ENCODE assay signal across 8 mouse cellular contexts in the genomic region with DNA sequence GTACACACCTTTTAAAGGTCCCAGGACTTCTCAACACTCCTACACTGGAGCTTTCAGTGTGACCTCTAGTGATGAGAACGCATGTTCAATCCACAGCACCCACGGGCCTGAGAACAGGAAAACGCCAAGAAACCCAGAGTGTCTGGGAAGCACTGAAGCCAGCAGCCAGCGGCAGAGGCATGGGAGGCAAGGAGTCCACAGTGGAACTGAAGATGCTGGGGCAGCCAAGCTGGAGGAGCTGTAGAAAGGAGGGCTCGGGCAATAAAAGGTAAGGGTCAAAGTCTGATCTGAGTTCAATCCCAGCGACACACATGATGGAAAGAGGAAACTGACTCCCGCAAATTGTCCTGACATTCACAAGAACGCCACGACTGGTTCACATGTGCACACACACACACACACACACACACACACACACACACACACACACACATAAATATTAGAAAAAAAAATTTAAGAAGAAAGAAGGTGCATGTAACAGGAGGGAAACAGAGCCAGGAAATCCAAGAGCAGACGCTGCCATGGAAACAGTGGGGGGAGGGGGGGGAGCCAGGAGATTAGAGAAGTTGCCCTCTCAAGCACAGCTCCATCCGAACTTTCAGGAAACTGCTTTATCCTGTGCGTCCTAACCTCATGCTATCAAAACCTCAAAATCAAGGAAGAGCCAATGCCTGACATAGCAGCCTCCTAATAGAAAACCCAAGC. TPM values are rescaled to one million over a fixed set of nuclear protein-coding genes. Genes with fewer than 3 reads are reported as not detected.
DNase-seq lines count a peak whose midpoint lies in the region; ATAC-seq and TF ChIP-seq lines count a peak whose summit lies in the region.

No protein-coding gene starts in this region.

- peak overlapping the region; percentile 21; the same call in 1 of the 2 replicates for H3K9ac ChIP-seq in forebrain, embryonic 14.5 days (ENCODE audit: low read length)
- no peak overlapping the region; the same call in 1 of the 2 replicates for H3K9ac ChIP-seq in intestine, postnatal 0 days (ENCODE audit: low read depth, low read length)
- peak overlapping the region; percentile 87 for H3K9ac ChIP-seq in liver, embryonic 16.5 days (ENCODE audit: low read depth, low read length)
- H3K9ac ChIP-seq in neural tube, embryonic 13.5 days: peak overlapping the region; percentile 72

- DNase-seq in left cerebral cortex, adult 2 months (ENCODE audit: extremely low spot score in 1 of 2, low spot score in 2 of 2): no peak
- no peak for DNase-seq in left cerebral cortex, postnatal 4 days
- DNase-seq in forebrain, embryonic 14.5 days (ENCODE audit: low spot score): peak; percentile 9
- no peak for DNase-seq in right cerebral cortex, adult 2 months (ENCODE audit: low spot score in 2 of 2)
- no peak for DNase-seq in right cerebral cortex, postnatal 25 days

- ATAC-seq in forebrain, embryonic 14.5 days: peak; percentile 33; the same call in 1 of the 2 replicates
- ATAC-seq in intestine, postnatal 0 days: peak; percentile 48
- peak; percentile 9 for ATAC-seq in liver, embryonic 16.5 days (ENCODE audit: low read depth)
- peak; percentile 24 for ATAC-seq in neural tube, embryonic 13.5 days (ENCODE audit: low read depth)

- peak overlapping the region; percentile 90 for H3K27ac ChIP-seq in left cerebral cortex, adult 2 months
- H3K27ac ChIP-seq in forebrain, embryonic 14.5 days (ENCODE audit: low read depth, low read length): peak overlapping the region; percentile 55
- H3K27ac ChIP-seq in intestine, postnatal 0 days (ENCODE audit: low read depth, low read length): peak overlapping the region; percentile 99
- peak overlapping the region; percentile 91 for H3K27ac ChIP-seq in liver, embryonic 16.5 days (ENCODE audit: low read length)
- peak overlapping the region; percentile 85 for H3K27ac ChIP-seq in neural tube, embryonic 13.5 days (replicated peaks)

- WGBS in forebrain, embryonic 14.5 days: 6% methylated on average over 12 of the region's 12 CpGs
- WGBS in intestine, postnatal 0 days: 2% methylated on average over 12 of the region's 12 CpGs
- WGBS in liver, embryonic 16.5 days (ENCODE audit: insufficient replicate concordance): 5% methylated on average over 12 of the region's 12 CpGs
- WGBS in neural tube, embryonic 13.5 days: 15% methylated on average over 12 of the region's 12 CpGs

- peaks cover 21% of the 10 kb centered on the region for H3K4me1 ChIP-seq in forebrain, embryonic 14.5 days (ENCODE audit: control insufficient read depth, insufficient read depth, low read length)
- peaks cover 5% of the 10 kb centered on the region; the same call in 1 of the 2 replicates for H3K4me1 ChIP-seq in intestine, postnatal 0 days (replicated peaks; ENCODE audit: control insufficient read depth, insufficient read depth, low read length)
- peaks cover 68% of the 10 kb centered on the region for H3K4me1 ChIP-seq in liver, embryonic 16.5 days (ENCODE audit: control insufficient read depth, low read depth, low read length)
- peaks cover 31% of the 10 kb centered on the region for H3K4me1 ChIP-seq in neural tube, embryonic 13.5 days (replicated peaks)

- H3K4me3 ChIP-seq in left cerebral cortex, adult 2 months: peak overlapping the region; percentile 36
- peak overlapping the region; percentile 34 for H3K4me3 ChIP-seq in forebrain, embryonic 14.5 days (ENCODE audit: low read depth, low read length)
- H3K4me3 ChIP-seq in intestine, postnatal 0 days (ENCODE audit: low read depth, low read length): peak overlapping the region; percentile 35
- peak overlapping the region; percentile 68 for H3K4me3 ChIP-seq in liver, embryonic 16.5 days (ENCODE audit: low read depth, low read length)
- H3K4me3 ChIP-seq in neural tube, embryonic 13.5 days: peak overlapping the region; percentile 41

- TF ChIP-seq CTCF in left cerebral cortex, adult 2 months (IDR thresholded peaks at IDR 0.05): no peak
- no peak for TF ChIP-seq CTCF in intestine, postnatal 0 days (IDR thresholded peaks at IDR 0.05; ENCODE audit: low read depth)

- H3K36me3 ChIP-seq in forebrain, embryonic 14.5 days (ENCODE audit: control insufficient read depth, insufficient read depth, low read length): no peaks in the 10 kb centered on the region
- no peaks in the 10 kb centered on the region for H3K36me3 ChIP-seq in intestine, postnatal 0 days (ENCODE audit: control insufficient read depth, insufficient read depth)
- no peaks in the 10 kb centered on the region for H3K36me3 ChIP-seq in liver, embryonic 16.5 days (ENCODE audit: control insufficient read depth, insufficient read depth)
- H3K36me3 ChIP-seq in neural tube, embryonic 13.5 days: no peaks in the 10 kb centered on the region

- no peaks in the 10 kb centered on the region for H3K27me3 ChIP-seq in forebrain, embryonic 14.5 days (replicated peaks; ENCODE audit: control insufficient read depth, insufficient read depth, low read length)
- no peaks in the 10 kb centered on the region for H3K27me3 ChIP-seq in intestine, postnatal 0 days (replicated peaks; ENCODE audit: control insufficient read depth, insufficient read depth, low read length)
- no peaks in the 10 kb centered on the region for H3K27me3 ChIP-seq in liver, embryonic 16.5 days (ENCODE audit: control insufficient read depth, insufficient read depth, low read depth, low read length)
- peaks cover 3% of the 10 kb centered on the region; the same call in 1 of the 2 replicates for H3K27me3 ChIP-seq in neural tube, embryonic 13.5 days

- no peaks in the 10 kb centered on the region for H3K9me3 ChIP-seq in forebrain, embryonic 14.5 days (replicated peaks; ENCODE audit: control insufficient read depth, low read length)
- H3K9me3 ChIP-seq in intestine, postnatal 0 days (ENCODE audit: control insufficient read depth): no peaks in the 10 kb centered on the region
- no peaks in the 10 kb centered on the region for H3K9me3 ChIP-seq in liver, embryonic 16.5 days (replicated peaks; ENCODE audit: control insufficient read depth, low read length)
- H3K9me3 ChIP-seq in neural tube, embryonic 13.5 days: no peaks in the 10 kb centered on the region

- intact Hi-C loops in left cerebral cortex, adult 2 months (cut with DNase I): no loop called here
- intact Hi-C loops in left cerebral cortex, postnatal 4 days (cut with DNase I): no loop called here

- peak overlapping the region; percentile 68 for H3K4me2 ChIP-seq in forebrain, embryonic 14.5 days (ENCODE audit: low read length)
- peak overlapping the region; percentile 97 for H3K4me2 ChIP-seq in intestine, postnatal 0 days (replicated peaks; ENCODE audit: low read depth)
- H3K4me2 ChIP-seq in liver, embryonic 16.5 days (ENCODE audit: low read depth, low read length): peak overlapping the region; percentile 99
- peak overlapping the region; percentile 72 for H3K4me2 ChIP-seq in neural tube, embryonic 13.5 days

RNA-seq across cellular contexts. Expression of a gene that starts 11.2 kb away (rescaled TPM):
- total RNA-seq in left cerebral cortex, adult 2 months (2021): 100 to 1,000 TPM; 975 to 978 TPM
- 1,000 to 10,000 TPM; 1,734 to 1,903 TPM for total RNA-seq in left cerebral cortex, postnatal 4 days (2021)
- 979 and 1,156 TPM in 2 replicates for polyA plus RNA-seq in forebrain, embryonic 14.5 days (2014; fragmentation: Nextera tagmentation; extraction: Ambion mirVana)
- polyA plus RNA-seq in intestine, postnatal 0 days (2015; fragmentation: Nextera tagmentation; extraction: Ambion mirVana): 1,212 and 1,295 TPM in 2 replicates
- 462 and 509 TPM in 2 replicates for polyA plus RNA-seq in liver, embryonic 16.5 days (2015; fragmentation: Nextera tagmentation; extraction: Ambion mirVana)
- polyA plus RNA-seq in neural tube, embryonic 13.5 days (2015; fragmentation: Nextera tagmentation; extraction: Ambion mirVana): 917 and 951 TPM in 2 replicates

RNA-seq across cellular contexts. Expression of a gene that starts 46.9 kb away (rescaled TPM):
- 10 to 100 TPM; 10.6 to 12.2 TPM for total RNA-seq in left cerebral cortex, adult 2 months (2021)
- total RNA-seq in left cerebral cortex, postnatal 4 days (2021): 10 to 100 TPM; 19.4 to 23.9 TPM
- polyA plus RNA-seq in forebrain, embryonic 14.5 days (2014; fragmentation: Nextera tagmentation; extraction: Ambion mirVana): 10.0 and 11.6 TPM in 2 replicates
- polyA plus RNA-seq in intestine, postnatal 0 days (2015; fragmentation: Nextera tagmentation; extraction: Ambion mirVana): 2.5 TPM in 2 replicates
- 1.3 and 1.6 TPM in 2 replicates for polyA plus RNA-seq in liver, embryonic 16.5 days (2015; fragmentation: Nextera tagmentation; extraction: Ambion mirVana)
- polyA plus RNA-seq in neural tube, embryonic 13.5 days (2015; fragmentation: Nextera tagmentation; extraction: Ambion mirVana): 8.5 and 10.2 TPM in 2 replicates
